Mouse (Mus musculus): ENCODE measurements around the gene Lysmd1. TPM values are rescaled to one million over a fixed set of nuclear protein-coding genes. Genes with fewer than 3 reads are reported as not detected.
"Not testable (repeated sequence)": the region's sequence is repeated elsewhere in the genome, so short reads cannot be mapped to it uniquely, and the experiment has no call there.

The Lysmd1 gene
- polyA plus RNA-seq (2012; ENCODE audit: insufficient read depth, insufficient read length, low replicate concordance, missing spikeins) = not detected in 2 replicates

DNA sequence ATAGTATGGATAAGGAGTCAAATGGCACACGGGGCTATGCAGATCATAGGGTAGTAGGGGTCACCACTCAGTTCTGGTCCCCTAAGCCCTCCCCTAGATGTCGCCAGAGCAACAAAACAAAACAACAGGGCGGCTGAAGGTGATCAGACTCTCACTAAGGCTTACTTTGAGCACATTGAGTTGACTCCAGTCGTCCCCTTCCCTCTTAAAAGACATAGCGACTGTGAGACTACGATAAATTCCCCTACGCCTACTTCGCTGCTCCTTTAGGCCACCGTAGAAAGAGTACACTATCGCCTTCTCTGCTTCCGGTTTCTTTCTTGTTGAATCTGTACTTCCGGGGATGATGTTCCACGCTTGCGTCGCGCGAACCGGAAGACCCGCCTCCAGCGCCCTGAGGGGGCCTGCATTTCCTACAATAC is at the start of gene Lysmd1, which contains the start of gene Scnm1:
TSS of gene Lysmd1 (plus strand) at position 409 of the 422 bp plus-strand sequence.
TSS of gene Scnm1 (minus strand) at position 332 of the 422 bp plus-strand sequence.
- peaks cover 3% of the 10 kb centered on the region for H3K4me1 ChIP-seq (ENCODE audit: control insufficient read depth, insufficient read depth, low read length)
- H3K4me3 ChIP-seq (ENCODE audit: insufficient read depth, low read depth, low read length) = peak within 1 kb of the TSS; percentile 57
- under 1% methylated on average over 20 of the region's 20 CpGs for WGBS
- peak within 1 kb of the TSS; percentile 63 for H3K27ac ChIP-seq (ENCODE audit: insufficient read depth, low read depth, low read length)
- TF ChIP-seq CTCF (IDR thresholded peaks at IDR 0.05; ENCODE audit: insufficient read depth, low read depth, low read length) (no peak), POLR2A (IDR thresholded peaks at IDR 0.05; ENCODE audit: insufficient read depth, low read depth, low read length) (no peak)

DNA sequence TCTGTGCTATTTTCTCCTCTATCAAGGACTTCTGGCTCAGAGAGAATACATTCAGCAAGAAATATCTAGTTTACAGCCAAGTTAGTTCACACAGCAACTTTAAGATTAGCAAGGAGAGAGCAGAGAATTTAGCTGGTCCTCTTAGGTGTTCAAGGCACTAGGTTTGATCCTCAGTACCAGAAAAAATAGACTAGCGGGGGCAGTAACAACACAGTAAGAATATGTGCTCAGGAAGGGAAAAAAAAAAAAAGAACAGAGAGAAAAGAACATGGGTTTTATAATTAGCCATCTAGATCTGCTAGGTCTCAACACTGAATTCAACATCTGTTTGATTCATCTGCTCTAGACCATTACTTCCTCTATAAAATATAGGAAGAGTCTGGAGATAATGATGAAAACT is 45.8 kb upstream of the Lysmd1 start:
- Histone ChIP-seq H3K4me1 (ENCODE audit: control insufficient read depth, insufficient read depth, low read length) (peaks cover 2% of the 10 kb centered on the region; the same call in 1 of the 2 replicates), H3K27ac (ENCODE audit: insufficient read depth, low read depth, low read length) (no peak overlapping the region), H3K4me3 (ENCODE audit: insufficient read depth, low read depth, low read length) (no peak overlapping the region)
- 69% methylated on average over 1 of the region's 1 CpGs for WGBS
- TF ChIP-seq POLR2A (IDR thresholded peaks at IDR 0.05; ENCODE audit: insufficient read depth, low read depth, low read length) = no peak

DNA sequence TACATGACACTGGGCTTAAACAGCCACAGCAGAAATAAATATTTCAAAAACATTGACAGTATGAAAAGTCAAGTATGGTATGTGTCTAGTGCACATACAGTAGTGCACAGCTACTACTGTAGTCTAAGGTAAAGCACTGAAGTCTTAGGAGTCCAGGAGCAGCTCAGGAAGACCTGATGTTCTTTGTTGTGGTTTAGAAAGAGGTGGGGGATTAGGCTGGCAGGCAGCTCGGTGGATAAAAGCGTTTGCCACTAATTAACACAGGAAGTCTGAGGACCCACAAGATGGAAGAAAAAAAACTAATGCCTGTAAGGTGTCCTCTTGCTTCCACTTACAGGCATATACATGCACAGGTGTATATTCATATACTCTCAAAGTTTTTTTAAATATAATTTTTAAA is 33.0 kb upstream of the Lysmd1 start:
- Histone ChIP-seq H3K4me3 (ENCODE audit: insufficient read depth, low read depth, low read length) (no peak overlapping the region), H3K27ac (ENCODE audit: insufficient read depth, low read depth, low read length) (no peak overlapping the region), H3K4me1 (ENCODE audit: control insufficient read depth, insufficient read depth, low read length) (peaks cover 2% of the 10 kb centered on the region; the same call in 1 of the 2 replicates)
- TF ChIP-seq POLR2A (IDR thresholded peaks at IDR 0.05; ENCODE audit: insufficient read depth, low read depth, low read length) = no peak
- no peak for TF ChIP-seq CTCF (IDR thresholded peaks at IDR 0.05; ENCODE audit: insufficient read depth, low read depth, low read length)
- WGBS = 3% methylated on average over 2 of the region's 2 CpGs

DNA sequence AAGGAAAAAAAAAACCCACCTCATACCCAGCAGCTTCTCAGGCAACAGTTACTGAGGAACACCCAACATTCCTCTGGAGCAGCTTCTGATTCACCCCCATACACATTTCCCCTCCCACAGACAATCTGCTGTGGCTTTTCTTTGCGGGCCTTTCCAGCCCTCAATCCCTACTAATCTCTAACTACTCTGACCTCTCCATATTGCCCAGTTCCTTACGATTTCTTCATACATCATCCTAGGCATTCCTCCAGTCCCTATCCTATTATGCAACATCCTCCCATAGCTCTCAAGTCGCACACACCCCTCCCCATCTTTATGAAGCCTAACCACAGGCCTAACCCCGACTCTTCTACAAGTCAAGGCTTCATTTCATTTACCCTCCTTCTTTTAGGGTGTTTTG is 28.8 kb upstream of the Lysmd1 start:
- WGBS = 29% methylated on average over 4 of the region's 4 CpGs
- no peak for TF ChIP-seq POLR2A (IDR thresholded peaks at IDR 0.05; ENCODE audit: insufficient read depth, low read depth, low read length)
- no peak for TF ChIP-seq CTCF (IDR thresholded peaks at IDR 0.05; ENCODE audit: insufficient read depth, low read depth, low read length)
- H3K27ac ChIP-seq (ENCODE audit: insufficient read depth, low read depth, low read length) = no peak overlapping the region
- no peaks in the 10 kb centered on the region; the same call in 1 of the 2 replicates for H3K4me1 ChIP-seq (ENCODE audit: control insufficient read depth, insufficient read depth, low read length)
- H3K4me3 ChIP-seq (ENCODE audit: insufficient read depth, low read depth, low read length) = peak overlapping the region; percentile 21

DNA sequence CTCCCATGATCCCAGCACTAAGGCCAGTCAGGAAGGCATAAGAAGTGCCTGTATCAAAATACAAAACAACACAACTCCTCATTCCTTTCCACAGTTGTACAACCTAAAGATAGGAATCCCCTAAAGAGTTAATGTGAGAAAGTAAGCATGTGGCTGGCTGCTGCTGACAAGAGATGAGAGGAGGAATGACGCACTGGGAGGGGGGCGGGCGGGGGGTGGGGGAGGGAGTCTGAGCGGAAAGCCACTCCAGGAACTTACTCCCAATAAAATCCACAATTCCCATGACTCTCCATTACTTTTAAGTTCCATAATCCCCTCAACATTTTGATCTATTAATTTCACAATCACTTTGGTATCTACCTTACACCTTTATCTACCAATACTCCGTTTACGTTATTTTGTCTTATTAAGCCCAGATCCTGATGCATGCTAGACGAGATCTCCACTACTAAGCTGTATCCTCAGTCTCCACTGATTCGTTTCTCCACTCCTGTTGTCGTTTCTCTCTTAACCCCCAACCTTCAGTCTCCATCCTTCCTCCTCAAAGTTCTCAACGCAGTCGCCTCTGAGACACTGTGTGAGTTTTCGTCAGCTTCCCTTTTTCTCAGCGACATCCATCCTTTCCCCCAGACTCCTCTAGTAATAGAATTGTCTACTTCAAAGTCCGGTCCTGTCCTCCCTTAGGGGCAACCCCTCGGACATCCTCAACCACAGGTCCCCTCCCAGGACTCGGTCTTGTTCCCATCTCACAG is 28.1 kb upstream of the Lysmd1 start:
- Histone ChIP-seq H3K27ac (ENCODE audit: insufficient read depth, low read depth, low read length) (peak overlapping the region; percentile 69), H3K4me3 (ENCODE audit: insufficient read depth, low read depth, low read length) (peak overlapping the region; percentile 85), H3K4me1 (ENCODE audit: control insufficient read depth, insufficient read depth, low read length) (no peaks in the 10 kb centered on the region; the same call in 1 of the 2 replicates)
- no peak for TF ChIP-seq POLR2A (IDR thresholded peaks at IDR 0.05; ENCODE audit: insufficient read depth, low read depth, low read length)
- TF ChIP-seq CTCF (IDR thresholded peaks at IDR 0.05; ENCODE audit: insufficient read depth, low read depth, low read length) = no peak
- WGBS = under 1% methylated on average over 16 of the region's 16 CpGs

DNA sequence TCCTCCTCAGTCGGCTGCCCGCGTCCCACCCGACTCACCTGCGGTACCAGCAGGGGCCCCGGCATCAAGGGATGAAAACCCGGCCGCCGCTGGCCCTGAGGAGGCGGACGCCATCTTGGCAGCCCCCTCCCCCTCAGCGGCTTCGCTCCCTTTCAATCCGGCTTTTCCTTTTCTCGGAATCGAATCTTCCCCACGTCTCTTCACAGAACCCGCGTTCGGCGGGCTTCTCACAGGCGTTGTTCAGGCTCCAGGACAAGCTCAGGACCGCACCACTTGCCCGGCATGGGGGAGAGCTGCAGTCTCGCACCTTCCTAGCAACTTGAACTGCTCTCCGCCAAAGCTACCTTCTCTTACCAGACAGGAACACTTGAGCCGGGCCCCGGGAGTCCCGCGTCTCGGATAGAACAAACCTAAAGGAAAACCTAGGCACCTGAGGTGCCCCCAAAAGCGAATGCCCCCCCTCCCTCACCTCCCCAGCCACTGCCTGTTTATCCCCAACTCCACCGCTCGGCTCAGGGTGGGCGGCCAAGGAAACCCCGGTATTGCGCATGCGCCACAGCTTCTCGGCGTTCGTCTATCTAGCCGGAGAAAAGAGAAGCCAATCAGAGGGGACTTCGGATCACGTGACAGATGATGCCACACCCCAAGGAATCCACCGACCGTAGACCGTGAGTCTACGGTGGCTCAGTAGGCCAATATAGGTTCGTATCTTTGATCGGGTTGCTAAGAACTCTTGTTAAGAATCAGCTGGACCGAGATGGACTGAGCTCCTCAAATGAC is 27.4 kb upstream of the Lysmd1 start, which contains the start of gene Pip5k1a:
TSS of gene Pip5k1a (minus strand) at position 593 of the 780 bp plus-strand sequence.
- Histone ChIP-seq H3K27ac (ENCODE audit: insufficient read depth, low read depth, low read length) (peak within 1 kb of the TSS; percentile 69), H3K4me1 (ENCODE audit: control insufficient read depth, insufficient read depth, low read length) (no peaks in the 10 kb centered on the region; the same call in 1 of the 2 replicates), H3K4me3 (ENCODE audit: insufficient read depth, low read depth, low read length) (peak within 1 kb of the TSS; percentile 85)
- WGBS = under 1% methylated on average over 51 of the region's 51 CpGs
- TF ChIP-seq POLR2A (IDR thresholded peaks at IDR 0.05; ENCODE audit: insufficient read depth, low read depth, low read length) (peak; percentile 80), CTCF (IDR thresholded peaks at IDR 0.05; ENCODE audit: insufficient read depth, low read depth, low read length) (no peak)

DNA sequence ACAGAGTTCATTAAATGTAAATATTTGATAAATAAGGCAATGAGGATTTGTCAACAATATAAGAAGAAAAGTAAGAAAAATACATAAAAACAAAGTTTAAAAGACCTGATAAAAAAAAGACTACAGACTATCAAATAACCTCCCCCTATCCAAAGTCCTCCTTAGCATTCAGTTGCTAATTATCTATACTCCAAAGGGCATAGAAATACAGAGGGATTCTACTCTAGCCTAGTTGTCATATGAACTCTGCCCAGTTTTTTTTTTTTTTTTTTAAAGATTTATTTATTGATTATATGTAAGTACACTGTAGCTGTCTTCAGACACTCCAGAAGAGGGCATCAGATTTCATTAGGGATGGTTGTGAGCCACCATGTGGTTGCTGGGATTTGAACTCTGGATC is 26.6 kb upstream of the Lysmd1 start:
- not testable (repeated sequence) for H3K4me3 ChIP-seq (ENCODE audit: insufficient read depth, low read depth, low read length); H3K4me1 ChIP-seq (ENCODE audit: control insufficient read depth, insufficient read depth, low read length); H3K27ac ChIP-seq (ENCODE audit: insufficient read depth, low read depth, low read length)

DNA sequence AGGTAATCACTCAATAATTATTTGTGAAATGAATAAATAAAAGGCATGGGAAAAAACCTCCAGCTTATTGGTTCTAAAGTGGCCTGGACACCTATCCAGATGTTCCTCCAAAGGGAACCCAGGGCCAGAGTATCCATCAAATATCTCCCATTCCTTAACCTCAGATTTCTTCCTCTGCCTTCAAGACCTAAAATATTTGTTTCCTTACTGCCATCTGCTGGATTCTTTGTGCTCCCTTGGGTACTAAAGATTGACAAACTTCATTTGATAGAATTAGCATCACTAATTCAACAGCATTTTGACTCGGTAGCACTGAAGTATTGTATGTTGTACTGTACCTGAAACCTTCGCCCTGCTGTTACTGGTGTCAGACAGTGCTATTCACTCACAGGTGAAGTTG is 26.0 kb upstream of the Lysmd1 start:
- 63% methylated on average over 2 of the region's 2 CpGs for WGBS

More for the DNA sequence above, 26.0 kb upstream of the Lysmd1 start:
- no peak overlapping the region for H3K27ac ChIP-seq (ENCODE audit: insufficient read depth, low read depth, low read length)
- no peak overlapping the region for H3K4me3 ChIP-seq (ENCODE audit: insufficient read depth, low read depth, low read length)
- no peak for TF ChIP-seq POLR2A (IDR thresholded peaks at IDR 0.05; ENCODE audit: insufficient read depth, low read depth, low read length)
- no peak for TF ChIP-seq CTCF (IDR thresholded peaks at IDR 0.05; ENCODE audit: insufficient read depth, low read depth, low read length)
- H3K4me1 ChIP-seq (ENCODE audit: control insufficient read depth, insufficient read depth, low read length) = no peaks in the 10 kb centered on the region; the same call in 1 of the 2 replicates
